Mouse (Mus musculus) inflammation-experienced regulatory T-cells, adult 6 months (primary cell): ENCODE data around the gene Smim27. TPM values are rescaled to one million over a fixed set of nuclear protein-coding genes. Genes with fewer than 3 reads are reported as not detected.

Experiments
- ATAC-seq: one replicate; pipeline ENCODE4 v1.8.0; 2017
- polyA plus RNA-seq, 3 experiments: library from polyadenylated mRNA; unstranded; fragments of 100-300 nt; shearing (Covaris generic); gene quantifications; one replicate each; pipeline ENCODE4 v1.2.1; 2017

Smim27 gene
- 10 to 100 TPM; 20.1 to 74.9 (median 45.7) TPM for polyA plus RNA-seq

GRCm38 (mm10) chr4:40269430-40270032 is at the start of gene Smim27, which contains the start of gene Topors:
Gene Smim27 (plus strand): TSS chr4:40269579.
Gene Topors (minus strand): TSS chr4:40269850.
- peak; percentile 91 for ATAC-seq

GRCm38 (mm10) chr4:40220437-40220836 is 48.9 kb upstream of the Smim27 start:
- no peak for ATAC-seq

- ATAC-seq, result no peak
These were observed 48.2 kb upstream of the Smim27 start for GRCm38 (mm10) chr4:40221004-40221760.

GRCm38 (mm10) chr4:40221876-40222585 is 47.3 kb upstream of the Smim27 start:
- no peak for ATAC-seq

- no peak for ATAC-seq
These were observed 43.3 kb upstream of the Smim27 start for GRCm38 (mm10) chr4:40226095-40226494.

GRCm38 (mm10) chr4:40227131-40227530 is 42.2 kb upstream of the Smim27 start:
- no peak for ATAC-seq

- no peak for ATAC-seq
These were observed 41.5 kb upstream of the Smim27 start for GRCm38 (mm10) chr4:40227886-40228285.

GRCm38 (mm10) chr4:40229723-40230122 is 39.7 kb upstream of the Smim27 start:
- ATAC-seq, result no peak

- no peak for ATAC-seq
These were observed 36.2 kb upstream of the Smim27 start for GRCm38 (mm10) chr4:40233062-40233664.

- no peak for ATAC-seq
These were observed 35.1 kb upstream of the Smim27 start for GRCm38 (mm10) chr4:40234256-40234655.

GRCm38 (mm10) chr4:40236829-40237228 is 32.5 kb upstream of the Smim27 start:
- no peak for ATAC-seq

GRCm38 (mm10) chr4:40238483-40239408 is 30.6 kb upstream of the Smim27 start:
- peak; percentile 81 for ATAC-seq

- ATAC-seq, result peak; percentile 57
These were observed 29.7 kb upstream of the Smim27 start, which contains the start of gene Ddx58 for GRCm38 (mm10) chr4:40239409-40240271. Gene Ddx58 (minus strand): TSS chr4:40239828.

- no peak for ATAC-seq
These were observed 29.1 kb upstream of the Smim27 start for GRCm38 (mm10) chr4:40240272-40240744.

- ATAC-seq, result no peak
These were observed 27.5 kb upstream of the Smim27 start for GRCm38 (mm10) chr4:40241928-40242327.

GRCm38 (mm10) chr4:40243006-40243405 is 26.4 kb upstream of the Smim27 start:
- ATAC-seq, result no peak

GRCm38 (mm10) chr4:40244035-40244434 is 25.3 kb upstream of the Smim27 start:
- no peak for ATAC-seq

GRCm38 (mm10) chr4:40250984-40251383 is 18.4 kb upstream of the Smim27 start:
- no peak for ATAC-seq

- no peak for ATAC-seq
These were observed 15.6 kb upstream of the Smim27 start for GRCm38 (mm10) chr4:40253766-40254165.

GRCm38 (mm10) chr4:40254385-40255103 is 14.8 kb upstream of the Smim27 start:
- ATAC-seq, result no peak
